Mouse (Mus musculus) gastrocnemius, postnatal 36 days (tissue): ENCODE data around the gene Gm20379. TPM values are rescaled to one million over a fixed set of nuclear protein-coding genes. Genes with fewer than 3 reads are reported as not detected.

ENCODE experiments used
- DNase-seq, 2 experiments: peaks; one replicate each; pipeline ENCODE4 v3.0.0; 2022
- intact Hi-C: fragments of 180-260 bp; cut with DNase I; formaldehyde crosslinking; loops from one replicate; pipeline ENCODE4 v1.15.1; 2025
- total RNA-seq, 2 experiments: library from RNA; stranded (reverse); gene quantifications; 2 replicates each; pipeline ENCODE4 v1.2.3; 2021

Gene Gm20379
- total RNA-seq, 2 experiments from 2014 or later = not detected

DNA sequence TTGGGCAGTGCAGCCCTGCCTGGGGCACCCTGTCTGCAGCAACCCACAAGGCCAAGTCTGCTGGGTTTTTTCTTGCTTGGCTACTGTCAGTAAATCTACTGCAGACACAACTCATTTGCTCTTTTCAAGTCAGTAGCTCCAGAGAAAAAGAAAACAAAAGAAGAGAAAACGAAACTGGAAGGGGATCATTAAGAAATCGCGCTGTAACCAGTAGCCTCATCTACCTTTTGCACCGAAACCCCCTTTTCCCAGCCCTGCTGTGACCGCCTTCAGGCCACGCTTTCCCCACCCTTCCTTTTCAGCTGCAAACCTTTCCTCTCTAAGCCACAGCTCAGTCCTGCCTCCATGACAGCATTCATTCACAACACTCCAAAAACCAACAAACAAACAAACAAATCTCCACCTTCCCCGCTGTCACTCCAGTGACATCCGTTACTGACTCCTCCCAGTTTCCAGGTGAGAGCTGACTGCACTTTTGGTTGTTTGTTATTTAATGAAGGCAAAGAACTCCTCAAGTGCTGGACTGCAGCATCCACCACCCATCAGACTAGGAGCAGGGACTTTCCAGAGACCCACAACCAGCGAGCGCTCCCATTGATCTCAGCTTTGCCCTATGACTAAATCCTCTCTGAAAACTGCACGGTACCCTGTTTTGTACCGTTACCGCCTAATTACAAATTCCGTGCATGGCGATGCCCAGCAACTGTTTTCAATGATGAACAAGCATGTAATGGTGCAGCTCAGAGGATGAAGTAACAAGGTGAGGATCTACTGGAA is 26.5 kb downstream of the Gm20379 start:
- intact Hi-C loops = no loop called here
- no peak for DNase-seq

DNA sequence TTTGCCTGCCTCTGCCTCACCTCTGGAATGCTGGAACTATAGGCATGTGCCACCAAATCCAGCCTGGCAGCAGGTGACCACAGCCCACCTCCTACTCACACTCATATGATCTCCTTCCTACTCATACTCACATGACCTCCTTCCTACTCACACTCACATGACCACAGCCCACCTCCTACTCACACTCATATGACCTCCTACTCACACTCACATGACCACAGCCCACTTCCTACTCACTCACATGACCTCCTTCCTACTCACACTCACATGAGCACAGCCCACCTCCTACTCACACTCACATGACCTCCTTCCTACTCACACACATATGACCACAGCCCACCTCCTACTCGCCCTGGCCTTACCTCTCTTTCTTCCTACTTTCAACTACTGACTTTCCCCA is 31.1 kb downstream of the Gm20379 start:
- DNase-seq = no peak
- intact Hi-C loops = loop anchor here (5.0 kb wide), 1 partner anchor 430 kb away; no protein-coding TSS in a partner anchor

DNA sequence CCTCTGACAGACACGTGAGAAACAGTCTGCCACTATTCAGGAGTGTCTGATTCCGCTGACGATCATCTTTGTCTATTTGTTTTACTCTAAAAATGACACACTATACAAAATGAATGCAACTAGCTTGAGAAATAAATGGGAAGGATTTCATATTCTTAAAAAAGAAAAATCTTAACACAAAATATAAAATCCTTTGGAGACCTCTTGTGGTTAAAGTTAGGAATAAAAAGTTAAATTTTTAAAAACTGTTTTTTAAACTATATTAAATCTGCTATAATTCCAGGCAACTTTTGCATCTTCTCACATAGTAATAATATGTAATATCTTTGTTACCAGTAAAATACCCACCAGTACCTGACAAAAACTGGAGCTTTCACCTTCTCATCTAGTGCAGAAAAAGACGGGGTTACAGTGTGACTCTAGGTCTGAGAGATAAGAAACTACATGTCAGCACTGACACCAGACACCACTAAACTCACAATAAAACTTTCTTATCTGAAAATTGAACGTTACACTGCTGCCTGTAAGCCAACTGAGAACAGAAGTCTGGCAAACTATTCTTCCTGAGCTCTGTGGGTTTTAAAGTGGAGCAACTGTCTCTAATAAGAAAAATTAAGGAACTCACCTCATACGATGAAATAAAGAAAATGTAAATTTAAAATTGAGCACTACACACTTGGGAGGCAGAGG is 32.1 kb downstream of the Gm20379 start:
- intact Hi-C loops = loop anchor here (5.0 kb wide), 1 partner anchor 431 kb away; no protein-coding TSS in a partner anchor

DNA sequence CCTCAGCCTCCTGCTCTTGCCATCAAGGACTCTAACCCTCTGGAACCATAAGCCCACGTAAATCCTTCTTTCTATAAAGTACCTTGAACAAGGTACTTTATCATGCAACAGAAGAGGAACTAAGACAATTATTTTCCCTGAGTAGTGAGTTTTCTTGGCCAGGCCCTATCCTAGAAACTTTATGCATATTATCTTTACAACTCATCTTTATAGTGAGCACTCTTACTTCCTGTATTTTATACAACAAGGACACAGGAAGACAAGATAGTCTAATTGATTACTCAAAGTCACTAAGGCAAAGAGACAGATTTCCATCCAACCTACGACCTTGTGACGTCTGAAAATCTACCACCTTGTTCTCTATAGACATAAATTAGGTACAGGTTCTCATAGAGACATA is 34.0 kb downstream of the Gm20379 start:
- intact Hi-C loops = loop anchor here (5.0 kb wide), 1 partner anchor 432 kb away; no protein-coding TSS in a partner anchor
- no peak for DNase-seq

More for the DNA sequence above, 32.1 kb downstream of the Gm20379 start:
- DNase-seq = no peak

DNA sequence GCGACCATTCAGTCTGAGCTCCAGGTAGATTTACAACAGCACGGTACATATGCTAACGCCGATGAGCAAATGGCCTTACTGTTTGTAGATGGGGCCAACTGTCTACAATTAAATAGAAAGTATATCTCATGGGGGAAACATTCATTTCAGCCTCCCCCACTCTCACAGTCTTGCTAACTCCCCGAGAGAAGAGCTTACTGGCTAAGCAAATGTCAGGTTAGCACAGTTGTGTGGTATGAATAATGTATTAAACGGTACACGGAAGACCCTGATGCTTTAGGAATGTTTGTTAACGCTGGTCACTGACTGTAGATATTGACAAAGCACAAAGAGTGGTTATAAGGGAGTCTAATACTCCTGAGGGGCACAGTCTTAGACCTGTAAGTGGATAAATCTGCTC is 38.3 kb downstream of the Gm20379 start:
- DNase-seq = no peak
- intact Hi-C loops = no loop called here

DNA sequence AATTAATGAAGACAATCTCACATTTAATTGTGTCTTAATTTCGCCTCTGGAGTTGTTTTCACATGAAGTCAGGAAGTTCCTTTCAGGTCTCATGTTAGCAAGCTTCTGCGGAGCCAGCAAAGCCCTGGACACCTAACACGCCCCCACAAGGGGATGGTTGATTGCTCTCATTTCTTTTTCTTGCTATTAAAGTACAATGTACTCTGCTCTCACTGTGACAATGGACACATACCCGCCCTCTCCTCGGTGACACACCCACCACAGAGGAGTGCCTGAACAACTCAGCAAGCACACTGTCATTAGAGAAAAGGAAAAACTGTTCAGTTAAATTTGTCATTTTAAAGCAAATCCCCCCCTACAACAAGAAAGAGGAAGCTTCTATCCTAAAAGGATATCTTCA is 40.6 kb downstream of the Gm20379 start:
- no peak for DNase-seq
- intact Hi-C loops = no loop called here

DNA sequence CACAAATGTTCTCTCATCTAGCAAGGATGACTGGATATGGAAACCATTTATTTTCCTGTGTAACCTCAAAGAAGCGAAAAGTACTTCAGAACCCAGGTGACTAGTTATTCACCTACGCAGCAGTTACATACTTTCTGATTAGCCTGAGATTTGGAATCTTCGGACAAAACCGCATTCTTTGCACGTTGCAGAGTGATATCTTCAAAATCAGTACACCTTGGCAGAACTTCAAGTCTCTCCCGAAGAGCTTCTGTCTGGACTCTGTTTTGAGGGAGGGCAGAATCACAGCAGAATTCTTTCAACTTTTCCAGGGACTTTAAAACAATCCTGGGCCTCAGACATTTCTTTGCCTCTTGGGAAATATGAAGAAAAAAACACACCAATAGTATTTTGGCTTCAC is 45.3 kb downstream of the Gm20379 start:
- intact Hi-C loops = loop anchor here (10.0 kb wide), 1 partner anchor 134 kb away; the partner anchor contains the start of gene Fam151b
- no peak for DNase-seq

DNA sequence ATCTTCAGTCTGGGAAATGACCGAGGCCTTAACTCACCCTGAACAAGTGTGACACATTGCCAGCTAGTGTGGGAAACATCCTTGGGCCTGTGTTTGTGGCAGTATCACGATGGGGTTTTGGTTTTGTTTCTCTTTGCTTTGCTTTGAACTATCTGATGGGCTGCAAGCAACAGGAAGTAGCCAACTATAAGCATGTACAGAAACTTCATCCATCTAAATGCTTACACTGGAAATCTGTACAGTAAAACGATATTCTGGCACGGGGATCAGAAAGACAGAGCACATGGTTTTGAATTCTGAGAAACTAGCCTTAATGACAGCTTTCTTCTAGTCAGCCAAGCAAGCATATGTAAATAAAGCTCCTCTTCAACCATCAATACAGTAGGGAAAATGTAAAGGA is 48.2 kb downstream of the Gm20379 start:
- DNase-seq = no peak

DNA sequence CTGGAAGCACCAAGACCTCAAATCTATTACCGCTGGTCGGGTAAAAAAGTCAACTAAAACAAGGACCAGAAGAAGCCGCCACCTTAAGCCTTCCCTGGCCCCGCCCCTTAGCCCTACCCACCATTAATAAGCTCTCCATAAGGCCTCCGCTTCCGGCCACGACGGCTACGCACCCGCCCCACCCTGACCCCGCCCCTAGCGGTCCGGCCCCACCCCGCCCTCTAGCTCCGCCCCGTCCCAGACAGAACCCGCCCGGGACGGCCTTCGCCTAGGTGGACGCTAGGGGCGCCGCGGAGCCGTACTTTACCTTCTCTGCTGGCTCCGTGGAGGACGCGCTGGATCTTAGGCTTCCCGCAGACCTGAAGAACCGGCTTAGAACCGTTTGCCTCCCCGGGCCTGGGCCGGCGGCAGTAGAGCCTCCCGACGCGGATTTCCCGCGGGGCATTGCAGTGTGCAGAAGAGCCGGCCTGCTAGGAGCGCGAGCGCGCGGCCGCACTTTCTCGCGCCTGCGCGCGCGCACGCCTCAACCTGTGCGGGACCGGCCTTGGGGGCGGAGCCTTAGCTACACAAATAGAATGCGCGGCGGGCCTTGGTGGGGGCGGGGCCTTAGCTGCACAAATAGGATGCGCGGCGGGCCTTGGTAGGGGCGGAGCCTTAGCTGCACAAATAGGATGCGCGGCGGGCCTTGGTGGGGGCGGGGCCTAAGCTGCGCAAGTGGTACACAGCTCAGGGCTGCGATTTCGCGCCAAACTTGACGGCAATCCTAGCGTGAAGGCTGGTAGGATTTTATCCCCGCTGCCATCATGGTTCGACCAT is 48.9 kb downstream of the Gm20379 start, which contains the start of the genes Dhfr and Msh3:
Gene Dhfr, plus strand, starts transcription at position 271 of the 816 bp plus-strand sequence.
Gene Msh3, minus strand, starts transcription at position 548 of the 816 bp plus-strand sequence.
- peak; percentile 95 to 97 for DNase-seq
- intact Hi-C loops = loop anchor here (10.0 kb wide), 1 partner anchor 130 kb away; the partner anchor contains the start of gene Fam151b

More for the DNA sequence above, 48.2 kb downstream of the Gm20379 start:
- intact Hi-C loops = loop anchor here (10.0 kb wide), 1 partner anchor 131 kb away; the partner anchor contains the start of gene Fam151b

DNA sequence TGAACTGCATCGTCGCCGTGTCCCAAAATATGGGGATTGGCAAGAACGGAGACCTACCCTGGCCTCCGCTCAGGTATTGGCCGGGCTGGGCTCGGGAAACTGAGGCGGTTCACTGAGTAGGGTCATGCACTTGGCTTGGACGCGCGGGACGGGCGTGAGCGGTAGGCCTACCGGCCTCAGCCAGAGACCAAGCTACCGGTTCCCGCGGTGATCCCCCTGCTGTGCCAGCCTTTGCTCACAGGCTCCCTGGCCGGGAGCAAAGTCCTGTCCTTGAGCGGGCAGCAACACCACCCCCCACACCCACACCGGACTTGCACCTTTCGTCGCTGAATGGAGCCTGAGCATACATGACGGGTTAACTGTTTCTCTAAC is 49.5 kb downstream of the Gm20379 start:
- DNase-seq = peak in 1 of 2 experiments; percentile 5
- intact Hi-C loops = loop anchor here (10.0 kb wide), 1 partner anchor 130 kb away; the partner anchor contains the start of gene Fam151b

DNA sequence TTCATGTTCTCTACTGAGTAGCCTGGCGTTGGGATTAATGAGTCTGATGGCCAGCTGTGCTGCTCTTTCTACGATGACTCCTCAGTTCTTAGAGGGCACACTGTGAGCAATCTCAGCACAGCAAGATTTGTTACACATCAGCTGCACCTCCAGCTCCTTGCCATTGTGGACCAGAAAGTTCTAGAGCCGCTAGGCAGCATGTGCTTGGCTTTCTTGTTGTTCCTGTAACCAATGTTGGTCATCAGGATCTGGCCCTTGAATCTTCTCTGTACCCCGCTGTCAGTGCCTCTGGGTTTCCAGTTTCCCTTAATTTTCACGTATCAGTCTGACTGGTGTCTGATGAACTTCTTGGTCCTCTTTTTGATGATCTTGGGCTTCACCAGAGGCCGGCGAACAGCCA is 50.6 kb downstream of the Gm20379 start:
- DNase-seq = no peak
- intact Hi-C loops = loop anchor here (10.0 kb wide), 1 partner anchor 128 kb away; the partner anchor contains the start of gene Fam151b

Other genes with a start within 250 kb of the Gm20379 start
- 1 to 10 TPM; 3.0 to 4.5 TPM for gene Rasgrf2, start 174.3 kb upstream of the Gm20379 start, total RNA-seq
- gene Dhfr, start 48.7 kb downstream of the Gm20379 start, total RNA-seq = under 1 TPM; 0.69 to 0.92 TPM
- 10 to 100 TPM; 11.6 to 12.0 TPM for gene Msh3, start 49.0 kb downstream of the Gm20379 start, total RNA-seq
- not detected for gene Ankrd34b, start 119.9 kb downstream of the Gm20379 start, total RNA-seq
- 1 to 10 TPM; 1.9 to 2.6 TPM for gene Fam151b, start 178.0 kb downstream of the Gm20379 start, total RNA-seq
- gene Zfyve16, start 224.9 kb downstream of the Gm20379 start, total RNA-seq = 1 to 10 TPM; 7.1 to 8.0 TPM